Mouse (Mus musculus) right cerebral cortex, postnatal 4 days (tissue): ENCODE results near the gene Srrm4.

Experiments
- DNase-seq: peaks from one replicate; pipeline ENCODE4 v3.0.0-alpha.2; 2022

Srrm4 gene

GRCm38 (mm10) chr5:116552584-116552983 is 39.0 kb downstream of the Srrm4 start:
- DNase-seq = no peak

- DNase-seq = no peak
Observed at GRCm38 (mm10) chr5:116545746-116546145, 45.9 kb downstream of the Srrm4 start.

GRCm38 (mm10) chr5:116542317-116542716 is 49.3 kb downstream of the Srrm4 start:
- no peak for DNase-seq

- no peak for DNase-seq
Observed at GRCm38 (mm10) chr5:116541128-116541527, 50.5 kb downstream of the Srrm4 start.

- no peak for DNase-seq
Observed at GRCm38 (mm10) chr5:116539360-116539759, 52.3 kb downstream of the Srrm4 start.

- DNase-seq = no peak
Observed at GRCm38 (mm10) chr5:116538491-116538890, 53.1 kb downstream of the Srrm4 start.

- no peak for DNase-seq
Observed at GRCm38 (mm10) chr5:116526324-116526723, 65.3 kb downstream of the Srrm4 start.

- DNase-seq = no peak
Observed at GRCm38 (mm10) chr5:116525308-116525707, 66.3 kb downstream of the Srrm4 start.

GRCm38 (mm10) chr5:116523553-116523952 is 68.1 kb downstream of the Srrm4 start:
- no peak for DNase-seq

- no peak for DNase-seq
Observed at GRCm38 (mm10) chr5:116523079-116523478, 68.5 kb downstream of the Srrm4 start.

- no peak for DNase-seq
Observed at GRCm38 (mm10) chr5:116522273-116522672, 69.3 kb downstream of the Srrm4 start.

GRCm38 (mm10) chr5:116518047-116518446 is 73.6 kb downstream of the Srrm4 start:
- no peak for DNase-seq

- DNase-seq = no peak
Observed at GRCm38 (mm10) chr5:116512135-116512534, 79.5 kb downstream of the Srrm4 start.

GRCm38 (mm10) chr5:116510229-116510628 is 81.4 kb downstream of the Srrm4 start:
- no peak for DNase-seq

GRCm38 (mm10) chr5:116501342-116501741 is 90.3 kb downstream of the Srrm4 start:
- DNase-seq = no peak

- no peak for DNase-seq
Observed at GRCm38 (mm10) chr5:116498880-116499640, 92.6 kb downstream of the Srrm4 start.

GRCm38 (mm10) chr5:116497866-116498265 is 93.8 kb downstream of the Srrm4 start:
- DNase-seq = no peak

GRCm38 (mm10) chr5:116497205-116497604 is 94.4 kb downstream of the Srrm4 start:
- no peak for DNase-seq

GRCm38 (mm10) chr5:116496717-116497116 is 94.9 kb downstream of the Srrm4 start:
- no peak for DNase-seq

GRCm38 (mm10) chr5:116495466-116495865 is 96.2 kb downstream of the Srrm4 start:
- no peak for DNase-seq

- DNase-seq = no peak
Observed at GRCm38 (mm10) chr5:116494377-116494776, 97.2 kb downstream of the Srrm4 start.

- DNase-seq = no peak
Observed at GRCm38 (mm10) chr5:116492726-116493125, 98.9 kb downstream of the Srrm4 start.

GRCm38 (mm10) chr5:116491794-116492420 is 99.7 kb downstream of the Srrm4 start:
- peak; percentile 22 for DNase-seq

GRCm38 (mm10) chr5:116490826-116491225 is 100.8 kb downstream of the Srrm4 start:
- no peak for DNase-seq

GRCm38 (mm10) chr5:116489621-116490020 is 102.0 kb downstream of the Srrm4 start:
- DNase-seq = no peak
